Mouse (Mus musculus): ENCODE data around the gene Dolk. TPM values are rescaled to one million over a fixed set of nuclear protein-coding genes. Genes with fewer than 3 reads are reported as not detected.

Gene Dolk
- polyA plus RNA-seq, 1 experiment from 2014 or later, result 37.4 TPM

GRCm38 (mm10) chr2:30244595-30245178 lies 41.4 kb downstream of the Dolk start:
- no peak overlapping the region for H3K4me3 ChIP-seq (replicated peaks)
- no peak overlapping the region for H3K9ac ChIP-seq (replicated peaks)
- no peak overlapping the region for H3K27ac ChIP-seq (replicated peaks)
- no peak for ATAC-seq (ENCODE audit: low FRiP score)
- H3K9me3 ChIP-seq (replicated peaks), result no peaks in the 10 kb centered on the region
- H3K4me1 ChIP-seq, result peaks cover 31% of the 10 kb centered on the region
- H3K36me3 ChIP-seq, result peaks cover 70% of the 10 kb centered on the region
- H3K27me3 ChIP-seq (replicated peaks), result no peaks in the 10 kb centered on the region
- 83% methylated on average over 7 of the region's 7 CpGs for WGBS
- no peak overlapping the region for H3K4me2 ChIP-seq

DNA sequence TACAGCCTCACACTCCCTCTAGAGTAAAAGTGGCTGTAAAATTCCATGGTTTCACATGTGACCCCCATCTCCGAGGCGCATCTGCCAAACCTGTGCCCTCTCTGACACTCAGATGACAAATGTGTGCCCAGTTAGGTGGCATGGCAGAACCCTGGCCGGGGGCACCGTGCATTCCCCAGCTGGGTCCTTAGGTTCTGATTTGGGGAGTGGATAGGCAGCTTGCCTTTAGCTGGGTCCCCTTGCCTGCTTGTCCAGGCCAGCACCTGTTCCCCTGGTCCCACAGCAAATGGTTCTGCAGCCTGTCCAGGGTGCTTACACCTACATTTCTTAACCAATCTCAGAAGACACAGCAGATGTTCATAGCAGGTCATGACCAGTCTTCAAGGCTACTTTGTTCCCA lies 42.7 kb downstream of the Dolk start:
- no peak for ATAC-seq (ENCODE audit: low FRiP score)
- Histone ChIP-seq H3K4me2 (no peak overlapping the region), H3K27ac (replicated peaks) (no peak overlapping the region), H3K9ac (replicated peaks) (no peak overlapping the region), H3K27me3 (replicated peaks) (no peaks in the 10 kb centered on the region), H3K36me3 (peaks cover 61% of the 10 kb centered on the region), H3K9me3 (replicated peaks) (no peaks in the 10 kb centered on the region), H3K4me1 (peaks cover 44% of the 10 kb centered on the region), H3K4me3 (replicated peaks) (no peak overlapping the region)
- 94% methylated on average over 4 of the region's 4 CpGs for WGBS

DNA sequence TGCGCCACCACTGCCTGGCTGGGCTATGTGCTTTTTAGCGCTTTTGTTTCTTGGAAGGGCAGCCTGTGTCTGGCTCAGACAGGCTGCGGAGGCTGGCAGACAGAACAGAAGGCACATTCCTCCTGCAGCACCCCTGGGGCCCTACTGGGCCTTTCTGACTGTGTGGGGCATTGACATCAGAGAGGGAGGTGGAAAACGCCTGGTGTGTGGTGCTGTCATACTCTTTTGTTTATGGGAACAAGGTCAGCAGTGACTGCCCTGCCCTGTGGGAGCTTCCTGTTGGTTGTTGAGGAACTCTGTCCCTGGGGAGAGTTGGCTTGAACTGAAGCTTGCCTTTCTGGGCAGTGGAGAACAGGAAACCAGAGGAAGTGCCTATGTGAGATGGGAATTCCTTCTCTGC lies 43.6 kb downstream of the Dolk start:
- H3K4me3 ChIP-seq (replicated peaks), result no peak overlapping the region
- peaks cover 56% of the 10 kb centered on the region for H3K36me3 ChIP-seq
- no peak overlapping the region for H3K4me2 ChIP-seq
- H3K9me3 ChIP-seq (replicated peaks), result no peaks in the 10 kb centered on the region
- no peak for ATAC-seq (ENCODE audit: low FRiP score)
- no peak overlapping the region for H3K27ac ChIP-seq (replicated peaks)
- H3K9ac ChIP-seq (replicated peaks), result no peak overlapping the region
- H3K27me3 ChIP-seq (replicated peaks), result no peaks in the 10 kb centered on the region
- peaks cover 46% of the 10 kb centered on the region for H3K4me1 ChIP-seq
- WGBS, result 31% methylated on average over 4 of the region's 4 CpGs

DNA sequence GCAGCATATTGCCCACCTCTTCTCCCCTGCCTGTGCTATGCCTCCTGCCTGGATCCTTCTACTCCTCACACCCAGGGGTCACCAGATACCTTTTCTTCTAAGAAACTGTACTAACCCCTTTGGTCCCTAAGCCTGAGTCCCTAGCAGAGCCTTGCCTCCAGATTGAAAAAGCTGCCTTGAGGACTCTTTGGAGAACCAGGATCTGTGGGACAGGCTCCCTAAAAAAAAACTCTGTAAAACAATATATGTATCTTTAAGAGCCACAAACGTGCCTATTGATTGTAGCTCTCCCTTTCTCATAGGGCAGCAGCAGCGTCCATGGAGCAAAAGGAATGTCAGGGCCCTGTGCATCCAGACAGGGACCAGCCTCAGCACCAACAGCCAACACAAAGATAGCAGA lies 45.9 kb downstream of the Dolk start, which contains the start of gene Gm28035:
TSS of gene Gm28035 (plus strand) at position 301 of the 400 bp plus-strand sequence.
- Histone ChIP-seq H3K9ac (replicated peaks) (no peak within 1 kb of the TSS), H3K4me1 (peaks cover 49% of the 10 kb centered on the region), H3K27me3 (replicated peaks) (no peaks in the 10 kb centered on the region), H3K4me2 (peak within 1 kb of the TSS; percentile 78), H3K9me3 (replicated peaks) (no peaks in the 10 kb centered on the region), H3K36me3 (peaks cover 50% of the 10 kb centered on the region), H3K4me3 (replicated peaks) (no peak within 1 kb of the TSS; the same call in 1 of the 2 replicates), H3K27ac (replicated peaks) (no peak within 1 kb of the TSS; the same call in 1 of the 2 replicates)
- no peak for ATAC-seq (ENCODE audit: low FRiP score)
- WGBS, result 89% methylated on average over 2 of the region's 2 CpGs

DNA sequence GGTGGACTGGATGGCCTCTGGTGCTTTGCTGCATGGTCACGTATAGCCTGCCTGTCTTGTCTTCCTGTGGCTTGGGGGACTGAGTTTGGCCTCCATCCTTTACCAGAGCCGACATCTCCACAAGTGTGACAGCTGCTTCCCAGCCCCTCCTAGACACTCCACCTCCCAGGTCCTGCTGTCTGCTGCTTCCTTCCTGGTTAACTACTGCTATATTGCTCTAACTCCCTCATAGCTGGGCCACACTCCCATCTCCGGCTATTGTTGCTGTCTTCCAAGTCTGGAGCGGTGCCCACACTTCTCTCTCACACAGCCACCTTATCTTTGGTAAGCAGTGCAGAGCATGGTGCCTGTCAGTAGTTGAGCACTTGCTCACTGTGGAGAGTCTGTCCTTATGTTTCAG lies 46.4 kb downstream of the Dolk start:
- Histone ChIP-seq H3K9ac (replicated peaks) (no peak overlapping the region), H3K36me3 (peaks cover 48% of the 10 kb centered on the region), H3K27me3 (replicated peaks) (no peaks in the 10 kb centered on the region), H3K4me2 (peak overlapping the region; percentile 78), H3K27ac (replicated peaks) (no peak overlapping the region), H3K9me3 (replicated peaks) (no peaks in the 10 kb centered on the region), H3K4me1 (peaks cover 49% of the 10 kb centered on the region), H3K4me3 (replicated peaks) (no peak overlapping the region)
- 75% methylated on average over 4 of the region's 4 CpGs for WGBS
- ATAC-seq (ENCODE audit: low FRiP score), result no peak

DNA sequence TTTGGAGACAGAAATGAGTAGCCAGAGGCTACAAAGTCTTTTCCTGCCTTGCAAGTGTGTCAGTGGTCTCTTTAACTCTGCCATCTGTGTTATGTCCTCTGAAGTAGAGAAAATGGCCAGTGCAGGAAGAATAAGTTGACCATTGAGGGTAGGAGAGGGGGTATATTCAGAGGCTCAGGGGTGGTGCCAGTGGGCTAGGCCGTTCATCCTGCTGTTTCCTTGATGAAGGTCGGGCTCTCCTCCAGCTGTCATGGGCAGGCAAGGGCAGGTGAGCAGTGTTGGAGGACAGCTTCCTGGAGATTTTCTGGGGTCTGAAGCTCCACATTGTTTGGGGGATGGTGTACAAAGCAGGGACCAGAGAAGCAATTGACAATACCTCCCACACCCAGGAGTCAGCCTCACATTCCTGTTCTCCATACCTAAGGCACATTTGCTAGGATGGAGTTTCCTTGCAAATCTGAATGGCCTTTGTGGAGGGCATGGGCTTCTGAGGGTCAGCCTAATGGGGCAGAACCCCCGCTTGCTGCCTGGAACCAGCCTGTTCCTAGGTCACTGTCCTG lies 47.1 kb downstream of the Dolk start:
- ATAC-seq (ENCODE audit: low FRiP score), result no peak
- Histone ChIP-seq H3K4me1 (peaks cover 49% of the 10 kb centered on the region), H3K9me3 (replicated peaks) (no peaks in the 10 kb centered on the region), H3K36me3 (peaks cover 40% of the 10 kb centered on the region), H3K27ac (replicated peaks) (no peak overlapping the region; the same call in 1 of the 2 replicates), H3K27me3 (replicated peaks) (no peaks in the 10 kb centered on the region), H3K9ac (replicated peaks) (peak overlapping the region; percentile 92), H3K4me3 (replicated peaks) (peak overlapping the region; percentile 84), H3K4me2 (peak overlapping the region; percentile 78)
- WGBS, result 89% methylated on average over 3 of the region's 3 CpGs

DNA sequence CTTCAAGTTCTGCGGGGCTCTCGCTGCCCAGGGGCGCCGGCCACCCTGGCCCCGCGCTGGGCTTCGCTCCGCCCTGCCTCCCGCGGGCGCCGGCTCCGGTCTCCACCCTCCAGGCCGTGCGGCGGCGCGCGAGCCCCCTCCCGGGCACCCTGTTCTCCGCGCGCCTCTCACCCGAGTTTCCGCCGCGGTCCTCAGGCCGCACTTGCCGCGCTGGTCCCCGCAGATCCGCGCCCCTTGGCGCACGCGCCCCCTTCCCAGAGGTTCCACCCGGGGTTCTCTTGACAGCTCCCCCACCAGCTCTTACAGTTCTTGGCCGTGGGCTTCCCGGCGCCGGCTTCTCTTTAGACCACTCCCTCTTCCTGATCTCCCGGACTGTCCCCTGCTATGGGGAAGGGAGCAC lies 48.3 kb downstream of the Dolk start:
- Histone ChIP-seq H3K9ac (replicated peaks) (peak overlapping the region; percentile 92), H3K4me2 (peak overlapping the region; percentile 78), H3K9me3 (replicated peaks) (no peaks in the 10 kb centered on the region), H3K27ac (replicated peaks) (peak overlapping the region; percentile 94), H3K4me1 (peaks cover 41% of the 10 kb centered on the region), H3K4me3 (replicated peaks) (peak overlapping the region; percentile 84), H3K36me3 (peaks cover 30% of the 10 kb centered on the region), H3K27me3 (replicated peaks) (no peaks in the 10 kb centered on the region)
- under 1% methylated on average over 39 of the region's 42 CpGs for WGBS
- peak; percentile 87 for ATAC-seq (ENCODE audit: low FRiP score)

- peak within 1 kb of the TSS; percentile 78 for H3K4me2 ChIP-seq
- H3K36me3 ChIP-seq, result peaks cover 26% of the 10 kb centered on the region
- H3K4me1 ChIP-seq, result peaks cover 36% of the 10 kb centered on the region
- H3K27ac ChIP-seq (replicated peaks), result peak within 1 kb of the TSS; percentile 94
- peak within 1 kb of the TSS; percentile 84 for H3K4me3 ChIP-seq (replicated peaks)
- H3K9me3 ChIP-seq (replicated peaks), result no peaks in the 10 kb centered on the region
- H3K9ac ChIP-seq (replicated peaks), result peak within 1 kb of the TSS; percentile 92
- ATAC-seq (ENCODE audit: low FRiP score), result peak; percentile 98
- H3K27me3 ChIP-seq (replicated peaks), result no peaks in the 10 kb centered on the region
- whole genome bisulfite sequencing, result under 1% methylated on average over 64 of the region's 67 CpGs
These were observed 48.8 kb downstream of the Dolk start, which contains the start of gene Lrrc8a for GRCm38 (mm10) chr2:30237199-30237880. Gene Lrrc8a, plus strand, starts transcription at chr2:30237715.

GRCm38 (mm10) chr2:30236426-30237198 lies 49.5 kb downstream of the Dolk start:
- Histone ChIP-seq H3K27me3 (replicated peaks) (no peaks in the 10 kb centered on the region), H3K4me2 (peak overlapping the region; percentile 78), H3K9ac (replicated peaks) (peak overlapping the region; percentile 63), H3K9me3 (replicated peaks) (no peaks in the 10 kb centered on the region), H3K4me1 (peaks cover 30% of the 10 kb centered on the region), H3K36me3 (peaks cover 19% of the 10 kb centered on the region), H3K27ac (replicated peaks) (peak overlapping the region; percentile 84), H3K4me3 (replicated peaks) (peak overlapping the region; percentile 84)
- WGBS, result 5% methylated on average over 18 of the region's 18 CpGs
- peak; percentile 7; the same call in 1 of the 2 replicates for ATAC-seq (ENCODE audit: low FRiP score)

DNA sequence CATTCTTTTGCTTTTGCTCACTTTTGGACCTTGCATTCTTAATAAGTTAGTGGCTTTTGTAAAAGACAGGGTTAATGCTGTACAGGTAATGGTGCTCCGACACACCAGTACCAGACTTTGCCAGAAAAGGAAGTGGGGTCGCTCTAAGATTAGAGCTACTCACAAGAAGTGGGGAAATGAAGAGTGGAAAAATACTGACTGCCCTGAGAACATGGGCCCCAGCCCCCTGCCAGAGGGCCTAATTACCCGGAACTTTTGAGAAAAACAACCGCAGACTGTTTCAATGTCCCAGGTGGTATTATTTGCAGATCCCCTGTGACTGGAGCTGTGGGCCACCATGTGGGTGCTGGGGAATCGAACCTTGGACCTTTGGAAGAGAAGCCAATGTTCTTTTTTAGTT lies 50.5 kb downstream of the Dolk start:
- Histone ChIP-seq H3K4me1 (peaks cover 30% of the 10 kb centered on the region), H3K27me3 (replicated peaks) (no peaks in the 10 kb centered on the region), H3K4me2 (no peak overlapping the region), H3K27ac (replicated peaks) (no peak overlapping the region), H3K4me3 (replicated peaks) (no peak overlapping the region), H3K9me3 (replicated peaks) (no peaks in the 10 kb centered on the region), H3K9ac (replicated peaks) (no peak overlapping the region), H3K36me3 (peaks cover 10% of the 10 kb centered on the region)
- no peak for ATAC-seq (ENCODE audit: low FRiP score)
- WGBS, result 84% methylated on average over 5 of the region's 5 CpGs
